8 mouse cellular contexts compared by ENCODE assay signal in the genomic region with DNA sequence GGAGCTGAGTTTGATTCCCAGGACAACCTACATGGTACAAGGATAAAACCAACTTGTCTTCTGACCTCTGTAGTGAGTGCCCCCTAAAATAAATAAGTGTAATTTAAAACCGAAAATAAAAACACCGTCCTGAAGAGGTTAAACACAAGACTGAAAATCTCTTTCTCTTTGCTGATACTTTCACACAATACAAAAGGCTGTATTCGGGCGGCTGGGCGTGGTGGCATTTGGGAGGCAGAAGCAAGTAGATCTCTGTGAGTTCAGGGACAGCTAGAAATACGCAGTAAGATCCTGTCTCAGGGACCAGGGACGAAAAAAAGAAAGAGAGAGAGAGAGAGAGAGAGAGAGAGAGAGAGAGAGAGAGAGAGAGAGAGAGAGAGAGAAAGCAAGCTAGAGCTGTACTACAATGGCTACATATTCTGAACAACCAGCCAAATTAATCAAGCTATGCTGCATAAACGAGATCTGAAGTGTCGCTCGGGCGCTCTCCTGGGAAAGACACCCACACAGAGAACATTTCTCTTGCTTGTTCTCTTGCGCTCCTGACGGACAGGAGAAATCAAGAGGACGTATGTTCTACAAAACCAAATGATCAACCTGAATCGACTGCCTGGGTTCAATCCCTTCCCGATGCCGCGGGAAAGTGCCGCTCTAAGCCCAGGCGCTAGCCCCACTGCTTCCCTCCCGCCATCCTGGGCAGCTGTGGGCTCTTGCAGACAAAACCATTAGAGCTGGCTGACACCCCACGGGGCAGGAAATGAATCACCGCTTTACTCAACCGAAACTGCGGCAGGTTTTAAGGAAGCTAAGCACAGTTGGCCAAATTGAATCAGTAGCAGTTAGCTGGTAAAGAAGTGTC. TPM values are rescaled to one million over a fixed set of nuclear protein-coding genes. Genes with fewer than 3 reads are reported as not detected.
A peak's percentile ranks its signal among the peaks of the same experiment; 100 is the strongest.
DNase-seq lines count a peak whose midpoint lies in the region; ATAC-seq and TF ChIP-seq lines count a peak whose summit lies in the region.

No protein-coding gene starts in this region.

- no peaks in the 10 kb centered on the region for H3K27me3 ChIP-seq in forebrain, embryonic 13.5 days
- no peaks in the 10 kb centered on the region for H3K27me3 ChIP-seq in heart, postnatal 0 days (ENCODE audit: control insufficient read depth, insufficient read depth, low read length)
- no peaks in the 10 kb centered on the region for H3K27me3 ChIP-seq in liver, postnatal 0 days (ENCODE audit: insufficient read depth, low read length)
- H3K27me3 ChIP-seq in neural tube, embryonic 12.5 days (replicated peaks): no peaks in the 10 kb centered on the region
- H3K27me3 ChIP-seq in thymus, adult 2 months (ENCODE audit: control insufficient read depth, insufficient read depth, low read length): no peaks in the 10 kb centered on the region

- WGBS in forebrain, embryonic 13.5 days: 9% methylated on average over 25 of the region's 25 CpGs
- 12% methylated on average over 25 of the region's 25 CpGs for WGBS in heart, postnatal 0 days
- WGBS in liver, postnatal 0 days (ENCODE audit: insufficient replicate concordance): 5% methylated on average over 25 of the region's 25 CpGs
- 11% methylated on average over 25 of the region's 25 CpGs for WGBS in neural tube, embryonic 12.5 days
- WGBS in thymus, adult 2 months: 1% methylated on average over 25 of the region's 25 CpGs

- TF ChIP-seq POLR2A in brain, embryonic 14.5 days (IDR thresholded peaks at IDR 0.05; ENCODE audit: borderline replicate concordance, extremely low read depth, insufficient read depth, insufficient read length, poor library complexity, severe bottlenecking): no peak
- TF ChIP-seq POLR2A in thymus, adult 2 months (IDR thresholded peaks at IDR 0.05; ENCODE audit: control insufficient read depth, extremely low read depth, insufficient read depth, low read length, poor library complexity): peak; percentile 49; the same call in 1 of the 2 replicates

- TF ChIP-seq EP300 in heart, postnatal 0 days (IDR thresholded peaks at IDR 0.05; ENCODE audit: low read depth): no peak
- TF ChIP-seq EP300 in liver, postnatal 0 days (IDR thresholded peaks at IDR 0.05; ENCODE audit: low read depth): no peak

- peaks cover 64% of the 10 kb centered on the region for H3K4me1 ChIP-seq in forebrain, embryonic 13.5 days
- peaks cover 34% of the 10 kb centered on the region for H3K4me1 ChIP-seq in heart, postnatal 0 days (ENCODE audit: control insufficient read depth, insufficient read depth)
- H3K4me1 ChIP-seq in liver, postnatal 0 days (ENCODE audit: insufficient read depth): peaks cover 14% of the 10 kb centered on the region
- peaks cover 42% of the 10 kb centered on the region for H3K4me1 ChIP-seq in neural tube, embryonic 12.5 days
- peaks cover 14% of the 10 kb centered on the region for H3K4me1 ChIP-seq in thymus, adult 2 months (replicated peaks; ENCODE audit: control insufficient read depth, insufficient read depth, low read length)

- TF ChIP-seq CTCF in brain, embryonic 14.5 days (IDR thresholded peaks at IDR 0.05; ENCODE audit: borderline replicate concordance, extremely low read depth, insufficient read depth, insufficient read length): no peak
- TF ChIP-seq CTCF in heart, postnatal 0 days (IDR thresholded peaks at IDR 0.05; ENCODE audit: low read depth): no peak
- TF ChIP-seq CTCF in liver, postnatal 0 days (IDR thresholded peaks at IDR 0.05; ENCODE audit: low read depth): no peak
- no peak for TF ChIP-seq CTCF in thymus, adult 2 months (IDR thresholded peaks at IDR 0.05; ENCODE audit: borderline replicate concordance, control insufficient read depth, extremely low read depth, insufficient read depth, low read length, poor library complexity)

- H3K4me2 ChIP-seq in forebrain, embryonic 13.5 days: peak overlapping the region; percentile 62
- peak overlapping the region; percentile 64 for H3K4me2 ChIP-seq in heart, postnatal 0 days (ENCODE audit: low read depth, low read length)
- H3K4me2 ChIP-seq in liver, postnatal 0 days (ENCODE audit: low read depth, low read length): peak overlapping the region; percentile 80
- peak overlapping the region; percentile 61 for H3K4me2 ChIP-seq in neural tube, embryonic 12.5 days (replicated peaks)

- H3K9ac ChIP-seq in forebrain, embryonic 13.5 days: peak overlapping the region; percentile 45
- peak overlapping the region; percentile 58 for H3K9ac ChIP-seq in heart, postnatal 0 days (replicated peaks; ENCODE audit: low read depth, low read length)
- peak overlapping the region; percentile 68 for H3K9ac ChIP-seq in liver, postnatal 0 days (replicated peaks)
- peak overlapping the region; percentile 40 for H3K9ac ChIP-seq in neural tube, embryonic 12.5 days

- no peaks in the 10 kb centered on the region for H3K9me3 ChIP-seq in forebrain, embryonic 13.5 days (replicated peaks)
- H3K9me3 ChIP-seq in heart, postnatal 0 days (replicated peaks; ENCODE audit: control insufficient read depth, low read length): no peaks in the 10 kb centered on the region
- H3K9me3 ChIP-seq in liver, postnatal 0 days (ENCODE audit: low read length): no peaks in the 10 kb centered on the region
- H3K9me3 ChIP-seq in neural tube, embryonic 12.5 days: no peaks in the 10 kb centered on the region

- H3K36me3 ChIP-seq in forebrain, embryonic 13.5 days (ENCODE audit: poor library complexity, severe bottlenecking): no peaks in the 10 kb centered on the region
- H3K36me3 ChIP-seq in heart, postnatal 0 days (replicated peaks; ENCODE audit: control insufficient read depth, insufficient read depth, low read length): no peaks in the 10 kb centered on the region
- no peaks in the 10 kb centered on the region for H3K36me3 ChIP-seq in liver, postnatal 0 days (replicated peaks; ENCODE audit: insufficient read depth, low read length)
- H3K36me3 ChIP-seq in neural tube, embryonic 12.5 days: no peaks in the 10 kb centered on the region
- no peaks in the 10 kb centered on the region for H3K36me3 ChIP-seq in thymus, adult 2 months (ENCODE audit: control insufficient read depth, insufficient read depth, low read length)

- peak; percentile 87 for DNase-seq in brain, embryonic 14.5 days (ENCODE audit: low read depth)
- peak; percentile 76 for DNase-seq in heart, postnatal 0 days (ENCODE audit: low spot score)
- DNase-seq in kidney, postnatal 36 days: peak; percentile 75
- DNase-seq in liver, postnatal 0 days: peak; percentile 74
- peak; percentile 71 for DNase-seq in thymus, adult 2 months

- peak; percentile 97 for ATAC-seq in CD4-positive, CD25-positive, alpha-beta regulatory T cell, adult 4 months
- peak; percentile 65; the same call in 1 of the 2 replicates for ATAC-seq in forebrain, embryonic 13.5 days
- peak; percentile 75 for ATAC-seq in heart, postnatal 0 days (ENCODE audit: insufficient read depth, low read depth)
- ATAC-seq in liver, postnatal 0 days: peak; percentile 81
- ATAC-seq in neural tube, embryonic 12.5 days (ENCODE audit: low FRiP score, low read depth): peak; percentile 84

- H3K4me3 ChIP-seq in forebrain, embryonic 13.5 days: peak overlapping the region; percentile 26
- H3K4me3 ChIP-seq in heart, postnatal 0 days (ENCODE audit: low read depth, low read length): peak overlapping the region; percentile 47
- H3K4me3 ChIP-seq in liver, postnatal 0 days (ENCODE audit: low read depth, low read length): peak overlapping the region; percentile 56
- H3K4me3 ChIP-seq in neural tube, embryonic 12.5 days: peak overlapping the region; percentile 25
- H3K4me3 ChIP-seq in thymus, adult 2 months (ENCODE audit: control insufficient read depth, insufficient read depth, low read length): peak overlapping the region; percentile 49

- peak overlapping the region; percentile 49; the same call in 1 of the 2 replicates for H3K27ac ChIP-seq in forebrain, embryonic 13.5 days
- H3K27ac ChIP-seq in heart, postnatal 0 days (ENCODE audit: low read depth): peak overlapping the region; percentile 54
- peak overlapping the region; percentile 73 for H3K27ac ChIP-seq in liver, postnatal 0 days (ENCODE audit: low read depth)
- H3K27ac ChIP-seq in neural tube, embryonic 12.5 days: no peak overlapping the region
- peak overlapping the region; percentile 51; the same call in 1 of the 2 replicates for H3K27ac ChIP-seq in thymus, adult 2 months (ENCODE audit: control insufficient read depth, insufficient read depth, low read length)

RNA-seq across cellular contexts. Expression of a gene that starts 35.3 kb away (rescaled TPM):
- under 1 TPM; 0.56 to 0.62 TPM for polyA plus RNA-seq in CD4-positive, CD25-positive, alpha-beta regulatory T cell, adult 4 months (2017; shearing (Covaris generic))
- polyA plus RNA-seq in brain, embryonic 14.5 days (2012; rRNA removed): 5.5 and 12.7 TPM in 2 replicates
- 5.4 and 6.5 TPM in 2 replicates for polyA plus RNA-seq in forebrain, embryonic 13.5 days (2015; fragmentation: Nextera tagmentation; extraction: Ambion mirVana)
- total RNA-seq in heart, postnatal 0 days (2014; rRNA removed; ENCODE audit: low replicate concordance): 5.8 and 6.2 TPM in 2 replicates
- 1.5 and 1.6 TPM in 2 replicates for polyA plus RNA-seq in heart, postnatal 0 days (2015; fragmentation: Nextera tagmentation; extraction: Ambion mirVana)
- 0.64 and 0.65 TPM in 2 replicates for polyA plus RNA-seq in liver, postnatal 0 days (2015; fragmentation: Nextera tagmentation; extraction: Ambion mirVana)
- 9.2 and 9.4 TPM in 2 replicates for polyA plus RNA-seq in neural tube, embryonic 12.5 days (2016; fragmentation: Nextera tagmentation; extraction: Ambion mirVana)
- 3.5 and 4.0 TPM in 2 replicates for polyA plus RNA-seq in thymus, adult 2 months (2012; rRNA removed)
